Mouse (Mus musculus): ENCODE measurements around the gene Olfr449.

DNA sequence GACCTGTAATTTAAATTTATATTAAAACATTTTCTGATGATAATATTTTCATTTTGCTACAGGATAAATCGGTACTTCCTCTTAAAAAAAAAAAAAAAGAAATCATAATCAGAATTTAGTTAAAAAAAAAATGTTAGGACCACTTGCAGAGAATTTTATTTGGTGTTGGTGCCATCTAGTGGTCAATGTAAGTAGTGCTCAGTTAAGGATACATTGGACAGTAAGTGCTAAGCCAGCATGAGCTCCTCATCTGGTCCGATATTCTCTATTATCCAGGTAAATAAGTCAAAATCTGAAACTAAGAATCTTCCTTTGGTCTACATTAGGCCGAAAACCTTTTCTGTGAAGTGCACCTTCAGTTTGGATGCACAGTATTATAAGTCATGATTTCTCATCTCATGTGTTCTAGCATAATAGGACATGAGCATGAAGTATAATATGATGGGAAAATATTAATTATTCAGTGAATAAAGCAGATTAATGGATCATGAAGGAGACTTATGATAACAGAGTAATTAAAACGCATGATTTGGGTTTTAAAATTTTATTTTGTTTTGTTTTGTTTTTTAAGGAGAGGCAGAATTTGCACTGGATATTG is 26.1 kb downstream of the Olfr449 start:
- no peak for TF ChIP-seq POLR2A (IDR thresholded peaks at IDR 0.05; ENCODE audit: control insufficient read depth, low read depth, low read length)
- no peak for TF ChIP-seq CTCF (IDR thresholded peaks at IDR 0.05; ENCODE audit: control insufficient read depth, insufficient read depth, insufficient replicate concordance, low read depth, low read length)

Measured in testis, adult 2 months (tissue).